Mouse (Mus musculus) liver, postnatal 0 days (tissue): Measurements from ENCODE around the gene Nab2. TPM values are rescaled to one million over a fixed set of nuclear protein-coding genes. Genes with fewer than 3 reads are reported as not detected.

Experiments
- ATAC-seq: fragments of 200-750 bp; cut with Nextera tagmentation; 2 replicates; pipeline ENCODE4 v1.8.0; 2017; ENCODE audit warnings: mild to moderate bottlenecking, moderate library complexity
- DNase-seq: peaks from one replicate; pipeline ENCODE4 v3.0.0-alpha.2; 2016
- H3K27ac ChIP-seq: fragments of 300-500 bp; sonication (generic); 2 replicates; pipeline ENCODE4 v1.5.1; 2014; ENCODE audit warnings: antibody characterized with exemption, moderate library complexity, mild to moderate bottlenecking, low read depth
- H3K27me3 ChIP-seq: fragments of 300-500 bp; sonication (generic); 2 replicates; pipeline ENCODE4 v1.6.1; 2014; ENCODE audit warnings: low read length, control low read depth, mixed read lengths; ENCODE audit not compliant: insufficient read depth
- H3K36me3 ChIP-seq: fragments of 300-500 bp; sonication (generic); replicated peaks from 2 replicates; pipeline ENCODE4 v1.6.1; 2014; ENCODE audit warnings: mild to moderate bottlenecking, control low read depth, low read length, moderate library complexity, mixed read lengths; ENCODE audit not compliant: insufficient read depth
- H3K4me1 ChIP-seq: fragments of 300-500 bp; sonication (generic); 2 replicates; pipeline ENCODE4 v1.6.1; 2014; ENCODE audit warnings: antibody characterized with exemption, mild to moderate bottlenecking, control low read depth; ENCODE audit not compliant: insufficient read depth
- H3K4me2 ChIP-seq: fragments of 300-500 bp; sonication (generic); 2 replicates; pipeline ENCODE4 v1.6.1; 2014; ENCODE audit warnings: low read depth, mild to moderate bottlenecking, low read length, moderate library complexity, mixed read lengths
- H3K4me3 ChIP-seq: fragments of 300-500 bp; sonication (generic); 2 replicates; pipeline ENCODE4 v1.5.1; 2014; ENCODE audit warnings: low read depth, low read length
- H3K9ac ChIP-seq: fragments of 300-500 bp; sonication (generic); replicated peaks from 2 replicates; pipeline ENCODE4 v1.6.1; 2014; ENCODE audit warnings: mild to moderate bottlenecking, moderate library complexity
- H3K9me3 ChIP-seq: fragments of 300-500 bp; sonication (generic); 2 replicates; pipeline ENCODE4 v1.6.1; 2016; ENCODE audit warnings: mild to moderate bottlenecking, control low read depth, low read length, mixed read lengths
- CTCF ChIP-seq: sonication (generic); IDR thresholded peaks from 2 replicates; pipeline ENCODE4 v1.5.1; 2016; ENCODE audit warnings: antibody characterized with exemption, low read depth
- EP300 ChIP-seq: IDR thresholded peaks from 2 replicates; pipeline ENCODE4 v1.6.1; 2016; ENCODE audit warnings: antibody characterized with exemption, low read depth, mild to moderate bottlenecking
- WGBS: fragments of 180-500 bp; shearing (Covaris S2); extraction: QIAGEN DNeasy Blood & Tissue Kit; methylation state at CpG from one replicate; pipeline ENCODE4 v1.1.7; 2014; ENCODE audit not compliant: insufficient replicate concordance; 5-methylcytosine and 5-hydroxymethylcytosine counted together
- polyA plus RNA-seq: library from polyadenylated mRNA; unstranded; fragments of >200 nt; fragmentation: Nextera tagmentation; extraction: Ambion mirVana; gene quantifications from 2 replicates; pipeline ENCODE4 v1.2.1, GENCODE M21; 2015

The Nab2 gene
- polyA plus RNA-seq = 2.4 and 4.3 TPM in 2 replicates

DNA sequence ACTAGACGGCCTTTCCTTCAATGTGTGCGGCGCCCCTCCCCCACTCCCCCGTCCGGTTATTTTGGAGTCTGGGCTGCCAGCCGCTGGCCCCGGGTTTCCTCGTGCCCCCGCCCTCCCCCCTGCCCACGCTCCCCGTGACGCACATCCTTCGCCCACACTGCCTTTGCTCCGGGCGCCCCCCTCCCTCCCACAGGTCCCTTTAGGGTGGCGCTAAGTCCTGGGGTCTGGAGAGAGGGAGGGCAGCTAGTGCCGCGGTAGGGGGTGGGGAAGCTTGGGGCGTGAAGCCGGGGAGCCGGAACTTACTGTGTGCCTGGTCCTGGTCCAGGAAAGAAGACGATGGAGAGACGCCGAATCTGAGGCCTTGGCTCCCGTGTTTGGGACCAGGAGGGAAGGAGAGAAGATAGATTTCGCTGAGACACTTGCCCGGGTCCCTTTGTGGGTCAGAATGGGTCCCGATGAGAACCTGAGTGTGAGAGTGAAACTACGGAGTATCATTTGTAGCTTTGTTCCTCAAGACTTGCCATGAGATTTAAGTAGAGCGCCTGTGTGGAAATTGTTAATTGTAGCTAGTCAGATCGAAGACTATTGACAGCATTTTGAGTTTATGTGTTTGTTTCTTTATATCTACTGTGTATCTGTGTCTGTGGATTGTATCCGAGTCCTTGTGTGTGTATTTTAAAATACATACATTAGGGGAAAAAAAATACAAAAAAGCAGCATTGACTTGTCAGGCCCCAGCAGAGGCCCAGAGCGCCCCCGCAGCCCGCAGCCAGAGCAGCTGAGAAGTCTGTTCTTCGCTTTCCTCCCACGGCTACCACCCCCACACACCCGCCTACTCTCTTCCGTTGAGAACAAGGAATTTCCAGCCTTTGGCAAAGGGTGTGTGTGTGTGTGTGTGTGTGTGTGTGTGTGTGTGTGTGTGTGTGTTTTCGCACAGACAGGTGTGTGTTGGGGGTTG is at the start of gene Nab2:
Gene Nab2, minus strand, starts transcription at position 476 of the 958 bp plus-strand sequence.
- Histone ChIP-seq H3K9ac (peak within 1 kb of the TSS; percentile 63), H3K27ac (peak within 1 kb of the TSS; percentile 95), H3K36me3 (peaks cover 6% of the 10 kb centered on the region; the same call in 1 of the 2 replicates), H3K4me1 (peaks cover 30% of the 10 kb centered on the region), H3K27me3 (peaks cover 28% of the 10 kb centered on the region), H3K4me3 (peak within 1 kb of the TSS; percentile 61), H3K9me3 (no peaks in the 10 kb centered on the region), H3K4me2 (peak within 1 kb of the TSS; percentile 90)
- TF ChIP-seq CTCF (no peak), EP300 (no peak)
- DNase-seq (peak; percentile 78), ATAC-seq (peak; percentile 14)
- WGBS = 4% methylated on average over 36 of the region's 40 CpGs

DNA sequence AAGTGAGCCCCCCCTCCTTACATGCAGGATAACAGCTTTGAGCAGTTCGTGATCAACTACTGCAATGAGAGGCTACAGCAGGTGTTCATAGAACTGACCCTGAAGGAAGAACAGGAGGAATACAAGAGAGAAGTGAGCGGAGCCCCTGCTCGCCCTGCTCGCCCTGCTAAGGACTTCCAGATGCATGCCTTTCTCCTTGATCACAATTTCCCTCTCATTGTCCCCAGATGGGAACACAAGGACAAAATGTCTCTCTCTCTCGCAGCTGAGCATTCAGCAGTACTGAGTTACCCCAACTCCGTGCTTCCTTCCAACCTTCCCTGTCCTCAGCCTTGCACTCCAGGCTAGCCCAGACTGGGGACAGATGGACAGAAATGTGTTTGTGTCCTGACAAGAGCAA is 44.4 kb upstream of the Nab2 start:
- H3K36me3 ChIP-seq = no peaks in the 10 kb centered on the region
- H3K27me3 ChIP-seq = no peaks in the 10 kb centered on the region
- no peaks in the 10 kb centered on the region for H3K9me3 ChIP-seq
- H3K27ac ChIP-seq = no peak overlapping the region
- H3K9ac ChIP-seq = no peak overlapping the region
- TF ChIP-seq CTCF = no peak
- TF ChIP-seq EP300 = no peak
- DNase-seq = no peak
- H3K4me1 ChIP-seq = no peaks in the 10 kb centered on the region
- no peak overlapping the region for H3K4me3 ChIP-seq
- WGBS = 83% methylated on average over 6 of the region's 6 CpGs
- no peak overlapping the region for H3K4me2 ChIP-seq
- no peak for ATAC-seq

DNA sequence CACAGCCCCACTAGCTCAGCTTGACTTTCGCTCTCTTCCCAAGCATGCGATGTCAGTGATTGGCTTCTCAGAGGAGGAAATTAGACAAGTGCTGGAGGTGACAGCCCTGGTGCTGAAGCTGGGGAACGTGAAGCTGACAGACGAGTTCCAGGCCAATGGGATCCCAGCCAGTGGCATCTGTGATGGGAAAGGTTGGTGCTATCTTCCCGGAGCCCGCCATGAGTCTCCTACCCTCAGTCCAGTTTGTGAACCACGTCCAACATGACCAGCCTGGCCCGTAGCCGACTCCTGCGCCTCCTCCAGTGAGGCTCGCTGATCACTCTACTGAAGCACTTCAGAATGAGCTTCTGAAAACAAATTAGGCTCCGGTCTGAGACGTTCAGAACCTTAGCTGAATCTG is 42.0 kb upstream of the Nab2 start:
- Histone ChIP-seq H3K9me3 (no peaks in the 10 kb centered on the region), H3K27ac (no peak overlapping the region), H3K4me1 (no peaks in the 10 kb centered on the region), H3K4me2 (no peak overlapping the region), H3K4me3 (no peak overlapping the region), H3K36me3 (no peaks in the 10 kb centered on the region), H3K9ac (no peak overlapping the region), H3K27me3 (no peaks in the 10 kb centered on the region)
- DNase-seq (no peak), ATAC-seq (no peak)
- 77% methylated on average over 13 of the region's 13 CpGs for WGBS
- TF ChIP-seq CTCF (no peak), EP300 (no peak)

DNA sequence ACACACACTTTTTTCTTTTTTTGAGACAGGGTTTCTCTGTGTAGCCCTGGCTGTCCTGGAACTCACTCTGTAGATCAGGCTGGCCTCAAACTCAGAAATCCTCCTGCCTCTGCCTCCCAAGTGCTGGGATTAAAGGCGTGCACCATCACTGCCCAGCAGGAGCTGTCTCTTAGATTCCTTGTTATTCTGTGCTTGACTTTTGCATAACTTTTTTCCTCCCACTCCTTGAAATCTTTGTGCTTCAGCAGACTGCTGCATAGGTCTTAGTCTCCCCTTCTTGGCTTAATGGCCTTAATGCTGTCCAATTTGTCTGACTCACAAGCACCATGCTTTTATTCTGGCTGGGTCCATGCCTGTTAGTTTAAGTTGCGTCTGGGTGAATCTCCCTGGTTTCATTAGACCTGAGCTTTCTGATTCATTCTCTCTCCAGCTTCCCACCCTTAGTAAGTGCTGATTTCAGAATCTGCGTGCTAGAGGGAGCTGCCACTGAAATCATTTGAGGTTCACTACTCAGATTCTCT is 40.5 kb upstream of the Nab2 start:
- Histone ChIP-seq H3K4me2 (no peak overlapping the region), H3K9ac (no peak overlapping the region), H3K9me3 (no peaks in the 10 kb centered on the region), H3K27me3 (no peaks in the 10 kb centered on the region), H3K36me3 (no peaks in the 10 kb centered on the region), H3K27ac (no peak overlapping the region), H3K4me1 (no peaks in the 10 kb centered on the region), H3K4me3 (no peak overlapping the region)
- DNase-seq (no peak), ATAC-seq (no peak)
- no peak for TF ChIP-seq CTCF
- no peak for TF ChIP-seq EP300
- 74% methylated on average over 3 of the region's 3 CpGs for WGBS

DNA sequence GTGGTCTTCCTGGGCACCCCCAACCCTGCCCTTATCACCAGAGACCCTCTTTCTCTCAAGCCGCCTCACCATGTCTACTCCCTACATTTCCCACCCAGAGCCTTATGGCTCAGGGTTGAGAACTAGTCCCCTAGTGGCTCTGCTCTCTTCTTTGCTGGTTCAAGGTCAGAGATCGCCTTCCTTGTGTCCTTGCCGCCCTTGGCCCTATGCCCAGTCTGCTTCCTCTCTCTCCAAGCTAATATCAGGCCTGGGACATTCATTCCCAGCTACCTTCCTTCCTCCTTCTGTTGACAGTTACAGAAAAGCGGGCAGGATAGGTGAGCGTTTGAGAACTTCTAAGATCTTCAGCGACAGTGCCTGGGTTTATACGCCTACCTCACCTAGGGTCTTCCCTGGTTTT is 39.4 kb upstream of the Nab2 start:
- Histone ChIP-seq H3K27me3 (no peaks in the 10 kb centered on the region), H3K9me3 (no peaks in the 10 kb centered on the region), H3K4me3 (no peak overlapping the region), H3K36me3 (no peaks in the 10 kb centered on the region), H3K4me2 (no peak overlapping the region), H3K27ac (no peak overlapping the region), H3K4me1 (no peaks in the 10 kb centered on the region), H3K9ac (no peak overlapping the region)
- 61% methylated on average over 7 of the region's 7 CpGs for WGBS
- ATAC-seq = no peak
- DNase-seq = no peak
- TF ChIP-seq CTCF = 0 out of 2 replicates have a peak, but pooled peaks have one; percentile 2
- no peak for TF ChIP-seq EP300

DNA sequence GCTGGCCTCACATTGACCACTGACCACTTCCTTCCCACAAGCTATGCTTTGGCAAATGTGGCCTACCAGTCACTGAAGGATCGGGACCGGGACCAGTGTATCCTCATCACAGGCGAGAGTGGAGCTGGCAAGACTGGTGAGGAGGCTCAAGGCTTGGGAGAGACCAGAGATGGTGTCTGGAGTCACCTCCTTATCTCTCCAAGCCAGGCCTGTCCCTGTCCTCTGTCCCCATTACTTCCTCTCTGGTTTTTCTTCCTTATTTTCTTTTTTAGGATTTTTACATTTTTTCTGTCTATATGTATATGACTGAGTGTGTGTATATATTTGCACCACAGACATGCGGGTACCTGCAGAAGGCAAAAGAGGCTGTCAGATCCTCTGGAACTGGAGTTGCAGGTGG is 37.4 kb upstream of the Nab2 start:
- TF ChIP-seq CTCF = no peak
- no peak for TF ChIP-seq EP300
- ATAC-seq (no peak), DNase-seq (no peak)

More for the DNA sequence above, 37.4 kb upstream of the Nab2 start:
- WGBS = 58% methylated on average over 4 of the region's 4 CpGs
- H3K4me3 ChIP-seq = no peak overlapping the region
- no peaks in the 10 kb centered on the region for H3K4me1 ChIP-seq
- H3K9ac ChIP-seq = no peak overlapping the region
- H3K4me2 ChIP-seq = no peak overlapping the region
- no peak overlapping the region for H3K27ac ChIP-seq
- no peaks in the 10 kb centered on the region for H3K9me3 ChIP-seq
- no peaks in the 10 kb centered on the region for H3K36me3 ChIP-seq
- H3K27me3 ChIP-seq = no peaks in the 10 kb centered on the region
